Mouse (Mus musculus) lung, postnatal 0 days (tissue): ENCODE measurements around the gene Ttll5.

Source experiments
- CTCF ChIP-seq: IDR thresholded peaks from 2 replicates; pipeline ENCODE4 v1.5.1; 2016; ENCODE audit warnings: antibody characterized with exemption, mild to moderate bottlenecking
- EP300 ChIP-seq: IDR thresholded peaks from 2 replicates; pipeline ENCODE4 v1.6.1; 2016; ENCODE audit warnings: antibody characterized with exemption, mild to moderate bottlenecking, control low read depth

DNA sequence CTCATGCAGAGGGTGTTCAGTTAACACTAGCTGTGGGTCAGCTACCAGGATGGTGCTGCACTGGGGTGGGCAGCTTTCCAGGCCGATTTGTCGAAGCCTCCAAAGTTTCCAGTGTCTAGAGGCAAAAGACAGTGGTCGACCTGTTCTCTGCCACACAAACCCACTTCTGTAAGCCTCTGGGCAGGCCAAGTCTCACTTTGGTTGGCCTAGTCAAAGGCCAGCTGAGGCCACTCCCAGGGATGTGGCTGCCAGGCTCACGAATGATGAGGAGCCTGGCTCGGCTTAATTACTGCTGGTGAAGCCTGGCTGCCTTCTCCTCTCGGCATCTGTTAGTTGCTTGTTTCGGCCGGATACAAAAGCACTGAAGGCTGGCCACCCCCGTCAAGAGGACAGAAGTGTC lies 24.4 kb upstream of the Ttll5 start:
- TF ChIP-seq CTCF = no peak
- no peak for TF ChIP-seq EP300
